Comparison of ENCODE assay signal across 16 mouse cellular contexts in genomic region chr6:6194831-6195230, GRCm38 (mm10). TPM values are rescaled to one million over a fixed set of nuclear protein-coding genes. Genes with fewer than 3 reads are reported as not detected.
DNase-seq lines count a peak whose midpoint lies in the region.
"Had no signal": no experiment of that assay in that cellular context is flagged by ENCODE, and none has a peak within 500 bp of the region (broad histone marks: within the 10 kb centered on the region; RNA-seq: fewer than 3 reads in every experiment).

No protein-coding gene starts in this region.

- intact Hi-C loops in left cerebral cortex, postnatal 36 days (cut with DNase I): no loop called here
- intact Hi-C loops in left cerebral cortex, postnatal 10 days (cut with DNase I): no loop called here

- peak; percentile 23 for DNase-seq in cerebellum, adult 9-10 months
- DNase-seq in cerebellum, postnatal 4 days (ENCODE audit: low spot score in 2 of 2): no peak
- peak; percentile 22 to 63 for DNase-seq in frontal cortex, adult 2 months (ENCODE audit: extremely low spot score in 1 of 2, low spot score in 1 of 2)
- DNase-seq in frontal cortex, postnatal 25 days (ENCODE audit: low spot score in 2 of 2): no peak
- peak; percentile 35 to 43 for DNase-seq in left cerebral cortex, postnatal 36 days (ENCODE audit: low spot score in 2 of 2)
- DNase-seq in left cerebral cortex, postnatal 10 days (ENCODE audit: extremely low spot score in 1 of 2, low spot score in 2 of 2): no peak
- peak; percentile 80 for DNase-seq in brain, adult 2 months (ENCODE audit: low read depth, low spot score)
- DNase-seq: adrenal gland, adult 8-10 months; cerebellum, adult 8-10 months; gastrocnemius, postnatal 36 days; heart, adult 2 months; kidney, postnatal 36 days; lung, adult 18-20 months; lung, postnatal 10 days; right cerebral cortex, postnatal 4 days; thymus, postnatal 36 days had no signal

RNA-seq across cellular contexts. Expression of gene Slc25a13, which starts 22.1 kb away (rescaled TPM):
- polyA plus RNA-seq in frontal cortex, adult 2 months (2012; rRNA removed): 2.6 and 2.9 TPM in 2 replicates
- total RNA-seq in left cerebral cortex, postnatal 36 days (2021): 1 to 10 TPM; 2.1 to 2.3 TPM
- 1 to 10 TPM; 1.6 to 2.1 TPM for total RNA-seq in left cerebral cortex, postnatal 10 days (2021)

Comparison
In these comparisons a context has a peak if more than half of its experiments do, and no peak if none do; other contexts are left out.
1. DNase-seq: peak in cerebellum, adult 9-10 months (single experiment), frontal cortex, adult 2 months (2 of 2), left cerebral cortex, postnatal 36 days (2 of 2) and brain, adult 2 months (single experiment); none in cerebellum, postnatal 4 days (0 of 2), frontal cortex, postnatal 25 days (0 of 2) and left cerebral cortex, postnatal 10 days (0 of 2).